9 mouse cellular contexts compared by ENCODE assay signal in the genomic region with DNA sequence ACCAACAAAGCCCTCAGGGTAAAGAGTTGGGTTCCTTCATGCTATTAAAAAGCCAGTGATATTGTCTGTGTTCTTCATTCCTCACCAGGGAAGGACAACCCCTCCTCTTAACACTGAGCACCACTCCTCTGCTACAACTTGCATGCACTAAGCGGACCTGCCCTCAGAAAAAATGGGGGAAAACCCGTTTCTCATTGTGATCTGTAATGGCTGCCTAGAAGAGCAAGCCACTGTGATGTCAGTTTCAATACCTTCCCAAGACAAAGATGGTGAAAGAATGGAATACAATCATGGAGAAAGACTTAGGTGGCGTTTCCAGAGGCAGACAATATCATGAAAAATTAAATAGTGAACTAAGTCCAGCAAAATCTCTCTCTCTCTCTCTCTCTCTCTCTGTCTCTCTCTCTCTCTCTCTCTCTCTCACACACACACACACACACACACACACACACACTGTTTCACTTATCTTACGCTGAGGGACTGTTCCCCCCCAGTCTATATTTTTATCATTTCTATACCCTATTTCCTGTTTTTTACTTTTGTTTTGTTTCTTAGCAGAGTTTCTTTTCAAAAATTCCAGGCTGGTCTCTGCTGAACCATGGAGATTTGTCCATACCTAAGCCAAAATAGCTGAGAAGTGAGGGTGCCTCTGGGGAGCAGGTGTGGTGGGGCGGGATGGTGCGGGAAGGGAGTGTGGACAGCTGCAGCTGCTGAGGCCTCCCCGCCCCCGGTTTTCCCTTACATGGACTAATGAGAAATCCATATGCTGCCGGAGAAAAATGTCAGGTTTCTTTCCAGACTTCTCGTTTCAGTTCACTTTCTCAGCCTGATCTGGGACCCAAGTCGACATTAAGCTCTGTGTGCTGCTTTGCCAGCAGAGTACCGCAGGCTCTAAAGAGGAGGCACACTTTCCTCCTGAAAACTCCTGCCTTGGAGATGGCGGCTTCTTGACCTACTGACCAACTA. TPM values are rescaled to one million over a fixed set of nuclear protein-coding genes. Genes with fewer than 3 reads are reported as not detected.
DNase-seq lines count a peak whose midpoint lies in the region; ATAC-seq and TF ChIP-seq lines count a peak whose summit lies in the region.
"Had no signal": no experiment of that assay in that cellular context is flagged by ENCODE, and none has a peak within 500 bp of the region (broad histone marks: within the 10 kb centered on the region; RNA-seq: fewer than 3 reads in every experiment).

No protein-coding gene starts in this region.

- H3K4me1 ChIP-seq in lung, embryonic 14.5 days (ENCODE audit: insufficient read depth): peaks cover 19% of the 10 kb centered on the region
- H3K4me1 ChIP-seq in forebrain, embryonic 14.5 days (ENCODE audit: control insufficient read depth, insufficient read depth, low read length): peaks cover 9% of the 10 kb centered on the region
- 0 out of 2 replicates have a peak, but pooled peaks cover 3% of the 10 kb centered on the region for H3K4me1 ChIP-seq in hindbrain, embryonic 11.5 days (replicated peaks; ENCODE audit: control insufficient read depth, insufficient read depth, low read length)

- peak overlapping the region; percentile 91 for H3K27ac ChIP-seq in lung, embryonic 14.5 days (ENCODE audit: low read depth)
- peak overlapping the region; percentile 52; the same call in 1 of the 2 replicates for H3K27ac ChIP-seq in forebrain, embryonic 14.5 days (ENCODE audit: low read depth, low read length)
- peak overlapping the region; percentile 31; the same call in 1 of the 2 replicates for H3K27ac ChIP-seq in hindbrain, embryonic 11.5 days (ENCODE audit: low read depth, low read length)

- ATAC-seq in lung, embryonic 14.5 days (ENCODE audit: insufficient read depth): peak; percentile 64; the same call in 1 of the 2 replicates
- ATAC-seq in forebrain, embryonic 14.5 days: no peak
- no peak for ATAC-seq in hindbrain, embryonic 11.5 days (ENCODE audit: low FRiP score)

- peak overlapping the region; percentile 43 for H3K4me2 ChIP-seq in lung, embryonic 14.5 days
- no peak overlapping the region for H3K4me2 ChIP-seq in forebrain, embryonic 14.5 days (ENCODE audit: low read length)
- H3K4me2 ChIP-seq in hindbrain, embryonic 11.5 days (replicated peaks; ENCODE audit: low read depth, low read length): no peak overlapping the region
- H3K4me2 ChIP-seq in myocyte (ENCODE audit: low read depth): peak overlapping the region; percentile 77

- WGBS in lung, embryonic 14.5 days: 26% methylated on average over 13 of the region's 13 CpGs
- WGBS in forebrain, embryonic 14.5 days: 68% methylated on average over 13 of the region's 13 CpGs
- WGBS in hindbrain, embryonic 11.5 days: 58% methylated on average over 13 of the region's 13 CpGs

- DNase-seq in lung, embryonic 14.5 days: peak; percentile 79
- no peak for DNase-seq in lung, postnatal 36 days
- DNase-seq in forebrain, embryonic 14.5 days (ENCODE audit: low spot score): no peak
- peak; percentile 37 for DNase-seq in hindbrain, embryonic 11.5 days (ENCODE audit: low spot score)
- no peak for DNase-seq in adrenal gland, adult 2 months
- no peak for DNase-seq in layer of hippocampus, adult 9-10 months (ENCODE audit: low spot score)
- DNase-seq in MN1 (ENCODE audit: low spot score): no peak

- no peak overlapping the region for H3K4me3 ChIP-seq in lung, embryonic 14.5 days (ENCODE audit: low read depth, low read length)
- no peak overlapping the region for H3K4me3 ChIP-seq in forebrain, embryonic 14.5 days (ENCODE audit: low read depth, low read length)
- H3K4me3 ChIP-seq in hindbrain, embryonic 11.5 days (ENCODE audit: low read depth, low read length): no peak overlapping the region
- H3K4me3 ChIP-seq in myocyte: no peak overlapping the region

- no peaks in the 10 kb centered on the region for H3K9me3 ChIP-seq in lung, embryonic 14.5 days (ENCODE audit: low read depth, low read length)
- no peaks in the 10 kb centered on the region for H3K9me3 ChIP-seq in forebrain, embryonic 14.5 days (replicated peaks; ENCODE audit: control insufficient read depth, low read length)
- no peaks in the 10 kb centered on the region for H3K9me3 ChIP-seq in hindbrain, embryonic 11.5 days (ENCODE audit: control insufficient read depth, low read length)

- TF ChIP-seq CTCF in lung, embryonic 14.5 days (IDR thresholded peaks at IDR 0.05; ENCODE audit: low read depth): no peak

- H3K79me2 ChIP-seq in myocyte (ENCODE audit: control insufficient read depth, insufficient read depth): peaks cover 4% of the 10 kb centered on the region

- no peak for TF ChIP-seq POLR2A in myocyte (IDR thresholded peaks at IDR 0.05; ENCODE audit: insufficient read length, low read depth)

- no peak overlapping the region for H3K9ac ChIP-seq in lung, embryonic 14.5 days
- H3K9ac ChIP-seq in forebrain, embryonic 14.5 days (ENCODE audit: low read length): no peak overlapping the region
- no peak overlapping the region for H3K9ac ChIP-seq in hindbrain, embryonic 11.5 days (ENCODE audit: low read depth, low read length)

- H3K36me3 ChIP-seq in lung, embryonic 14.5 days (ENCODE audit: insufficient read depth): no peaks in the 10 kb centered on the region
- no peaks in the 10 kb centered on the region for H3K36me3 ChIP-seq in forebrain, embryonic 14.5 days (ENCODE audit: control insufficient read depth, insufficient read depth, low read length)
- H3K36me3 ChIP-seq in hindbrain, embryonic 11.5 days (ENCODE audit: control insufficient read depth, insufficient read depth, low read length): no peaks in the 10 kb centered on the region
- no peaks in the 10 kb centered on the region for H3K36me3 ChIP-seq in myocyte (ENCODE audit: control insufficient read depth, insufficient read depth)

- H3K27me3 ChIP-seq in lung, embryonic 14.5 days (ENCODE audit: insufficient read depth, low read length): no peaks in the 10 kb centered on the region
- no peaks in the 10 kb centered on the region for H3K27me3 ChIP-seq in forebrain, embryonic 14.5 days (replicated peaks; ENCODE audit: control insufficient read depth, insufficient read depth, low read length)
- no peaks in the 10 kb centered on the region for H3K27me3 ChIP-seq in hindbrain, embryonic 11.5 days (ENCODE audit: control insufficient read depth, insufficient read depth, low read length)
- H3K27me3 ChIP-seq in myocyte (ENCODE audit: control insufficient read depth, insufficient read depth, insufficient read length): no peaks in the 10 kb centered on the region

- H3ac ChIP-seq in myocyte (ENCODE audit: control insufficient read depth, insufficient read length): no peak overlapping the region

TF ChIP-seq in myocyte, 11 proteins besides CTCF, POLR2A, EP300 and RAD21:
- TF ChIP-seq MAX (IDR thresholded peaks at IDR 0.05; ENCODE audit: low read depth) (no peak), USF1 (IDR thresholded peaks at IDR 0.05; ENCODE audit: low read depth) (no peak), CEBPB (IDR thresholded peaks at IDR 0.05; ENCODE audit: insufficient read depth, poor library complexity, severe bottlenecking) (no peak), MYOD1 (IDR thresholded peaks at IDR 0.05; ENCODE audit: control insufficient read depth in 1 of 3, insufficient read length in 2 of 3, low read depth in 2 of 3) (peak in 2 of 3 experiments; percentile 99), TCF3 (IDR thresholded peaks at IDR 0.05; ENCODE audit: insufficient read length, low read depth) (peak; percentile 98), MYOG (IDR thresholded peaks at IDR 0.05; ENCODE audit: control insufficient read depth in 1 of 3, insufficient read depth in 1 of 3, insufficient read length in 2 of 3, low read depth in 2 of 3) (peak; percentile 42 to 99 (median 97)), SRF (IDR thresholded peaks at IDR 0.05; ENCODE audit: control insufficient read depth, insufficient read length, low read depth) (peak; percentile 94), REST (IDR thresholded peaks at IDR 0.05; ENCODE audit: insufficient read depth, insufficient read length) (no peak), TCF12 (IDR thresholded peaks at IDR 0.05; ENCODE audit: insufficient read depth, poor library complexity, severe bottlenecking) (peak; percentile 89), E2F4 (IDR thresholded peaks at IDR 0.05; ENCODE audit: insufficient read depth) (no peak), POLR2AphosphoS2 (IDR thresholded peaks at IDR 0.05; ENCODE audit: insufficient read length, low read depth) (no peak)

RNA-seq across cellular contexts. Expression of a gene that starts 11.3 kb away (rescaled TPM):
- 11.6 and 12.8 TPM in 2 replicates for polyA plus RNA-seq in lung, embryonic 14.5 days (2014; fragmentation: Nextera tagmentation; extraction: Ambion mirVana)
- polyA plus RNA-seq in forebrain, embryonic 14.5 days (2014; fragmentation: Nextera tagmentation; extraction: Ambion mirVana): 15.6 and 16.6 TPM in 2 replicates
- 19.7 and 26.8 TPM in 2 replicates for polyA plus RNA-seq in hindbrain, embryonic 11.5 days (2014; fragmentation: Nextera tagmentation; extraction: Ambion mirVana)
- 5.5 TPM for polyA plus RNA-seq in myocyte (2012; fragmentation: generic; extraction: Trizol)
- 1 to 10 TPM; 5.9 to 9.3 TPM for total RNA-seq in adrenal gland, adult 2 months (2021)
- 3.4 and 4.5 TPM in 2 replicates for polyA plus RNA-seq in adrenal gland, adult 2 months (2012; rRNA removed)

RNA-seq across cellular contexts. Expression of a gene that starts 41.1 kb away (rescaled TPM):
- 1,596 and 1,677 TPM in 2 replicates for polyA plus RNA-seq in lung, embryonic 14.5 days (2014; fragmentation: Nextera tagmentation; extraction: Ambion mirVana)
- polyA plus RNA-seq in forebrain, embryonic 14.5 days (2014; fragmentation: Nextera tagmentation; extraction: Ambion mirVana): 409 and 464 TPM in 2 replicates
- 1,131 and 1,227 TPM in 2 replicates for polyA plus RNA-seq in hindbrain, embryonic 11.5 days (2014; fragmentation: Nextera tagmentation; extraction: Ambion mirVana)
- 6.3 TPM for polyA plus RNA-seq in myocyte (2012; fragmentation: generic; extraction: Trizol)
- total RNA-seq in adrenal gland, adult 2 months (2021): 10 to 100 TPM; 32.3 to 58.6 TPM
- 209 and 411 TPM in 2 replicates for polyA plus RNA-seq in adrenal gland, adult 2 months (2012; rRNA removed)

RNA-seq across cellular contexts. Expression of a gene that starts 43.2 kb away (rescaled TPM):
- polyA plus RNA-seq in lung, embryonic 14.5 days (2014; fragmentation: Nextera tagmentation; extraction: Ambion mirVana): 1.9 and 3.0 TPM in 2 replicates
- polyA plus RNA-seq in forebrain, embryonic 14.5 days (2014; fragmentation: Nextera tagmentation; extraction: Ambion mirVana): 0.58 and 1.5 TPM in 2 replicates
- polyA plus RNA-seq in hindbrain, embryonic 11.5 days (2014; fragmentation: Nextera tagmentation; extraction: Ambion mirVana): 0.11 and 0.28 TPM in 2 replicates
- 0.29 TPM for polyA plus RNA-seq in myocyte (2012; fragmentation: generic; extraction: Trizol)
- total RNA-seq in adrenal gland, adult 2 months (2021): not detected
- polyA plus RNA-seq in adrenal gland, adult 2 months (2012; rRNA removed): not detected in 2 replicates
- total RNA-seq: left cerebral cortex, adult 8-10 months had no signal

Comparison
In these comparisons a context has a peak if more than half of its experiments do, and no peak if none do; other contexts are left out.
1. DNase-seq: peak in lung, embryonic 14.5 days (single experiment) and hindbrain, embryonic 11.5 days (single experiment); none in lung, postnatal 36 days (single experiment), forebrain, embryonic 14.5 days (single experiment), adrenal gland, adult 2 months (single experiment), layer of hippocampus, adult 9-10 months (single experiment) and MN1 (single experiment).
2. H3K27ac ChIP-seq: peak in every context shown above with its lines; median percentile 91 in lung, embryonic 14.5 days; 52 in forebrain, embryonic 14.5 days; 31 in hindbrain, embryonic 11.5 days.
3. H3K4me2 ChIP-seq: peak in lung, embryonic 14.5 days (single experiment) and myocyte (single experiment); none in forebrain, embryonic 14.5 days (single experiment) and hindbrain, embryonic 11.5 days (single experiment).
4. RNA of a gene that starts 41.1 kb away (polyA plus RNA-seq): 1,596 to 1,677 TPM in lung, embryonic 14.5 days, 1,131 to 1,227 TPM in hindbrain, embryonic 11.5 days, 409 to 464 TPM in forebrain, embryonic 14.5 days and 209 to 411 TPM in adrenal gland, adult 2 months; 6.3 TPM in myocyte (single experiment); every median in the first group is over 10 times any median in the second.